Mouse (Mus musculus) cerebral cortex, adult 2 months (tissue): ENCODE results near the gene Glipr1l2.

Experiments
- WGBS: fragments of 180-500 bp; shearing (Covaris S2); methylation state at CpG from one replicate; pipeline ENCODE4 v1.1.7; 2018; 5-methylcytosine and 5-hydroxymethylcytosine counted together

The Glipr1l2 gene

DNA sequence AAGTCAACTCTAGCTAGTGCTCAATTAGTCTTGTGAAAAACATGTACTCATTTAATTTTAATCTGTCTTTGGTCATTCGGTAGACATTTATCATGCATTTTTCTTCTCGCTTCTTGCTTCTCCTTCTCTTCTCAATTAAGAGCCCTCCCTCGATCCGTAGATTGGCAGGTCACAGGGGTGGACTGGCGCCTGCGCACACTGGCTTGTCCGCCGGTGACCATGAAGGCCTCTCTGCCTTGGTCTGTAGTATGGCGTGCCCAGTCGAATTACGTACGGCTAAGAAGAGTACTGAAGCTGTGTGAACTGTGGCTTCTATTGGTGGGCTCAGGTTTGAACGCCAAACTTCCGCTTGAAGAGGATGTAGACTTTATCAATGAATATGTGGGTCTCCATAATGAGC, at the start of gene Glipr1l2:
Glipr1l2 (plus strand) TSS at position 198 of the 400 bp plus-strand sequence.
- 97% methylated on average over 14 of the region's 14 CpGs for WGBS

DNA sequence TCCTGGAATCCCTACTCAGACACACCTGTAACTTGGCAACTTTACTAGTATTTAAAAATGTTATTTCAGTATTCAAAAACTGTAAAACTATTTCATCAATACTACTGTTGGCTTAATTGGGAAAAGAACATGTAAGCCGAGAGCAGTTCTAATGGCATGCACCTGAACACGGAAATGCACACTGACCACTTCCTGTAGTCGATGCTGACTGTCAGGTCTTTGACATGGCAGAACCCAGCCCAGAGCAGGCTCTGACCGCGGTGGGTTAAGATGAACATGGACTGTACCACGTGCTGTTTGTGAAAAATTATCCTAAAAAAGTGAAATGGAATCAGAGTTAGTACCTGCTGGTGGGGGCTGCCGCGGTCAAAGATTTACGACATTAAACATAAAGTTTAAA, 39.6 kb upstream of the Glipr1l2 start:
- 86% methylated on average over 9 of the region's 9 CpGs for WGBS

DNA sequence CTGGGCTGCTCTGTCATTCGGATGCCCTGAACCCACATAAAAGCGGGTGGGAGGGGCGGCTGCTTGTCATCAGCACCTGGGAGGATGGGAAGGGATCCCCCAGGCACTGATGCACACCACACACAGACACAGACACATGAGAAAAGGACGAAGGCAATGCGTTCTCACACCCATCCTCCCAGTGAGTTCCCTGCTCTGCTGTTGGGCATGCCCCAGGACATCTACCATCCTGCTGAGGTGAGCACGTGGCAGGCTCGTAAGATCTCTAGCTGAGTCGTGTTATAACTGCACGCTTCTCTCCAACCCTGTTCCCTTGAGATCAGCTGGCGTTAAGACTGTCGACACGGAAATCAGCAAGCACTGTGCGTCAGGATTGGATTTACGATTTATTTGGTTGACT, 38.9 kb upstream of the Glipr1l2 start:
- WGBS, result 60% methylated on average over 14 of the region's 14 CpGs

DNA sequence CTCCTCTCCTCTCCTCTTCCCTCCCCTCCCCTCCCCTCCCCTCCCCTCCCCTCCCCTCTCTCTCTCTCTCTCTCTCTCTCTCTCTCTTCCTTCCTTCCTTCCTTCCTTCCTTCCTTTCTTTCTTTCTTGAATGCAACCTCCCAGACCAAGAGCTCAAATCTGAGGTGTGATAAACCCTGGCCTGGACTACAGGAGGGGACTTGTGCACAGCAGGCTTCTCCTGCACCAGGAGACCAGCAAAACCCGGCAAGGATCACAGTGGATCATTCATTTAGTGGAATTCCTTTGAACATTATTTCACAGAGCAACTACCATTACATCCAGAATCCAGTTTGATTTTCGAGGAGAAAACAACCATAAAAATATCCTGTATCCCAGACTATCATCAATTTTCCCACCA, 31.2 kb upstream of the Glipr1l2 start:
- 70% methylated on average over 2 of the region's 2 CpGs for WGBS

DNA sequence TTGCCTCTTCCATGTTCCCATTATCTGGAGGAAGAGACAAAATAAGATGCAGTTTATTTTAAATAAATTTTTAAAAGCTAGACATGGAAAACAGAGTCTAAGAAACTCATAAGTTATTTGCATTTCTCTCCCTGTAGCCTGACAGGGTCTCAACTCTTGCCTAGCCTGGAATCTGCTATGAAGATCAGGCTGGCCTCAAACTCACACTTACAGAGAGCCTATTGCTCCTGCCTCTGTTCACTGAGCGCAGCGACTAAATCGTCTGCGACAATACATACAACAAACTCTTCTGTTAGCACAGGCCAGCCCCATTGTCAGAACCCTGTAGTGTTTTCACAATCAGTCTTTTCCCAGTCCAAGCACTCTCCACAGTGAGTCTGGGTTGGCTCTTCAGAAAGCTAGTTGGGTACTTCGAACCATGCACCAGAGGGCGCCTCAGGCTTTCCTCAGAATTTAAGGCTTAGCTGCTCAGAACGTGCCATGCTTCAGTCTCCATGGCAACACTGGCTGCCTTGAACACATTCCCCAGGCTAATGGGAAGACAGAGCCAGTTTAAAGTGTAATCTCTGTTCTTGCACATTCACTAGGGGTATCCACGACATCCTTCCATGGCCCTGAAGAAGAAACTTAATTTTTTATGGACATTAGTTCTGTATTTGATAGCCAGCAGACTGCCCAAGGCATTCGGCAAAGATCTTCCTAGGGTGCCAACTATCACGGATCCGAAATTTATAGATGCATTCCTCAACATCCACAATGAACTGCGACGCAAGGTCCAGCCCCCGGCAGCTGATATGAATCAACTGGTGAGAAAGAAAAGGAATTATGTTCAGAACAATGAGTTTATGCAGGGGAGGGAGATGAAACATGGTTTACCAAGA, 23.2 kb upstream of the Glipr1l2 start, which contains the start of gene Glipr1l1:
Glipr1l1 (plus strand) TSS at position 488 of the 881 bp plus-strand sequence.
- 32% methylated on average over 14 of the region's 14 CpGs for WGBS

DNA sequence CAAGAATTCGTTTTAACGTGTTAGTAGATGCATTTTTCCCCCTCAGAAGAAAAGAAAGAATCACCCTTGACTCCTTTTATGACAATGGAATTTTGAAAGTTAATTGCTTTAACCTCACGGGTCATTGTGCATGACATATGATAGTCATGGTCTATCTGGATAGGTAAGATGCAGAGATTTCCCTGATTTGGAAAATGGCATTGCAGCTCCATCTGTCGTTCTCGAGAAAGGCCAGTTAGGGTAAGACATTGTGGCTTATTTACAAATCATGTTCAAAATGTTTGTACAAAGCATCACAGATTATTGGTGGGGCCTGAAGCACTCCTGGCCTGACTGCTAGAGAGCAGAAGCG, 22.6 kb upstream of the Glipr1l2 start:
- 76% methylated on average over 6 of the region's 6 CpGs for WGBS

DNA sequence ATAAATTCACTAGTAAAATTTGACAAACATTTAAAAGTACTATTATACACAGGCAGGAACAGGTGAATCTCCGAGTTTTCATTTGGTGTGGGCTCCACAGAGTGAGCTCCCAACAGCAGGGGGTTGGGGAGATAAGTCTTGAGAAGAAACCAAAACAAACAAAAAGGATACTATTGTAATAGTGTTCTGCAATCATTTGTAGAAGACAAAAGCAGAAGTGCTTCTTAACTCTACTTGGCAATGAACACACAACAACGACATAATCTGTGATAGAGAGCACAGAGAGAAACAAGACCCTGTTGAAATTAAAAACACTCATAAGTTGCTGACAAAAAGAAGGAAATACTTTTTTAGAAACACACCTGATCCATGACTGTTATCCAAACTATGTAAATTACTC, 3.1 kb upstream of the Glipr1l2 start:
- 49% methylated on average over 2 of the region's 2 CpGs for WGBS

DNA sequence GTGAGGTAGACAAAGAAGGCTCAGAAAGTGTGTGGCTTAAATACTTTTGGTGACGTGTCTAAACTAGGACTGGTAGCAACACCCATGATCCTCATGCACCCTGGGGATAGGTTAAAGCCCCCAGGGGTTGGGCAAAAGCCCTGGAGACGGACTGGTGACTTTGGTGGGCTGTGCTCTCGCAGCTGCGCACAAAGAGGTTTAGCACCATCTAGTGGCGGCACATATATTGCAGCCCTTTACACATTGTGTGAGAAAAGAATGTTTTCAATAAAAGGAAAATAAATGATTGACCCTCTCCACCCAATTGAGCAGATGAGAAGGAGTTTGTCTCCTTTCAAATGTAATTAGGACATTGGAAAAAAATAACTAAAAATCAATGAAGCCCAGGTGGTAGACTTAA, 22.6 kb downstream of the Glipr1l2 start:
- 6% methylated on average over 5 of the region's 5 CpGs for WGBS

DNA sequence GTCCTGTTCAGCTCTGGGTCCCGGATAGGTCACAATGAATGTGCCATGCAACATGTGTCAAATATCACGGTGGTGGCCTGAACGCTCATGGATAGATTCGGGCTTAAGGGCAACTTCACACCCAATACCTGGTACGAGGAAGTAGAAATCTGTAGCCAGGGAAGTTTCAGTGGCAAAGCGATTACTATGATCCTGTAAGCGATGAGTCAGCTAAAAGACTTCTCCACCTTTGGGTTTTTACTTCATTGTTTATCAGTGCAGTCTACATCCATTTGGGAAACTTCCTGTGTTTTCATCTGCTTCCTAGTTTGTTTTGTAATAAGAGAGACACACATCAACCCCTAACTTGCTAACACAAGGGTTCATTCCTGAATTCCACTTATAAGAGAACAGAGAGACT, 27.2 kb downstream of the Glipr1l2 start:
- WGBS, result 92% methylated on average over 7 of the region's 7 CpGs

DNA sequence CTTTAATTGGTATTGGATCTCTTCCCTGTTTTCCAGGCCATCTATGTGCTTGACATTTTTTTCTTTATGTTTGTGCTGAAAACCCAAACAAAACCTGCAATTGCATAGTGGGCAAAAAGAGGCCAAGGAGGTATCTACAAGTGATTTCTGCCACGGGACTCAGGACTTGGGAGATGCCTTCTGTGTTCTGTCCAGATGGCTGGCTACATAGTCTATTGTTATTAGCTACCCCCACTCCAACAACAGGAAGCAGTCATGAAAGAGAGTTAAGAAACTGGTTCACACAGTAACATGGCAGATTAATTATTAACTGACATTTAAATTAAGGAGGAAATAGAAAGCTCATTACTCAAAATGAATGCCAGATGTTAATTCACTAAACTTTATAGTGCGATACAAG, 41.9 kb downstream of the Glipr1l2 start:
- 66% methylated on average over 2 of the region's 2 CpGs for WGBS

DNA sequence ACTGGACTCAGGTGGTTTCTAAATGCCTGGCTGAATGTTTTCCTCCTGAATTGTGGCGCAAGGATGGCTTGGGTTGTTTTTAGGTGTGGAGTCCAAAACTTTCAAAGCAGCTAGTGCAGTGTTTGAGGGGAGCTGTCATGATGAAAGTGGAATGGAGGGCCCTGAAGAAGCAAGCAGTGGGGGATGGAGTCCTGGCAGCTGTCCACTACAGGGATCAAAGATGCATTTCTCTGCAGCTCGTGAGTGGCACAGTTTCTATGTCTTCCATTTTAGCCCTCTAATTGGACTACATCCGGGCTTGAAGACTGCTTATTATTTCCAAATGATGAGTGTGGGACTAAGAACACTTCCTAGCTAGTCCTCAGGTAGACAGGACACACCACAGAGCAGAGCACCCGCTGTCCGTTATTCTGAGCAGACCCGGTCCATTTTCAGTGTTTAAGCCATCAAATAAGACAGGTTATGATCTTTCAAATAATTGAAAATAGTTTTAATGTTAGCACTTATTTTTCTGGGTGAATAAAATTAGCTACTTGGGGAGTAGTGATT, 44.6 kb downstream of the Glipr1l2 start:
- 66% methylated on average over 6 of the region's 6 CpGs for WGBS

DNA sequence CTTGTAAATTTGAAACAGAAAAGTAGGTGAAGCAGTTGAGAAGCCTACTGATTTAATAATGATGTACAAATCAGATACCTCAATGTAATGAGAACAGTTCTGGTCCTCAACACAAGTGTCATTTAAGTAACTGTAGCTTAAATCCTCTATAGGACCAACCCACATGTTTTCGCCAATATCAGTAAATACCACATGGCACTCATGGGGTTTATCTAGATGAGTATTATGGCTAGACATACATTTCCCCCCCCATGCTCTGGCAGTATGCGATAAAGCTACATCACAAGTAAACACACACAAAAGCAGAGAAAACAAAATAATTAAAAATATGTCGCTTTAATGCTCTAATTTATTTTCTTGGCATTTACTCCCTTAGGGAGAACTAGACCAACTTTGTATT, 49.0 kb downstream of the Glipr1l2 start:
- 96% methylated on average over 3 of the region's 3 CpGs for WGBS

DNA sequence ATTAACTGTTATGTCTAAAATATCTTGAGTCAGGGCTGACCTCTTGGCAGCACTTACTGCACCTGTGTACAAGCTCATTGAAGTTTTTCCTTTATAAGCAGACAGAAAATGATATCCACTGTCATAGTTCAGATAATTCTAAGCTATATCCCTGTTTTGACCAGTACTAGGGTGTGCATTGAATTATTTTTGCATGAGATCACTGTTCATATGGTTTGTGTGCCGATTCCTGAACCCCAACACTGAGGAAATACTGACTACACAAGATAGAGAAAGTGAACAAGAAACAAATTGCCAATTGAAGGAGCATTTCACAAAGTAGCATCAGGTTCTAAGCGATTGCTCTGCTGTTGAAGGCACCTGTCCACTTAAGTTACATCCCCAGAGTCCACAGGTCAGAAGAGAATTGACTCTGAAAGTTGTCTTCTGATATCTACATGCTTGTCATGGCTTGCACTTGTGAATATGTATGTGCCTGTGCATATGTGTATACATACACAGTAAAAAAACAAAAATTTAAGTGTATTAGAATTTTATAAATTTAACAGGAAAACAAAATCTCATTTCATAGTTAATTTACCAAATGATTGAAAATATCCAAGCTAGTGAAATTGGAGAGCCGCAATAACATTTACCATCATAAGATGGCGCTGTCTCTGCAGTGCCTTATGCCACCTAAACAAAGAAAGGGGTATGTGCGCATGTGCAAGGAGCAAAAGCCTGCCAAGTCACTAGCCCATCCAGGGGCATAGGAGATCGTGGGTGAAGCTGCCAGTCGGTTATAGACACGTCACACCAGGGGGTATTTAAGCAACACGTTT, 55.1 kb downstream of the Glipr1l2 start:
- 18% methylated on average over 9 of the region's 9 CpGs for WGBS

DNA sequence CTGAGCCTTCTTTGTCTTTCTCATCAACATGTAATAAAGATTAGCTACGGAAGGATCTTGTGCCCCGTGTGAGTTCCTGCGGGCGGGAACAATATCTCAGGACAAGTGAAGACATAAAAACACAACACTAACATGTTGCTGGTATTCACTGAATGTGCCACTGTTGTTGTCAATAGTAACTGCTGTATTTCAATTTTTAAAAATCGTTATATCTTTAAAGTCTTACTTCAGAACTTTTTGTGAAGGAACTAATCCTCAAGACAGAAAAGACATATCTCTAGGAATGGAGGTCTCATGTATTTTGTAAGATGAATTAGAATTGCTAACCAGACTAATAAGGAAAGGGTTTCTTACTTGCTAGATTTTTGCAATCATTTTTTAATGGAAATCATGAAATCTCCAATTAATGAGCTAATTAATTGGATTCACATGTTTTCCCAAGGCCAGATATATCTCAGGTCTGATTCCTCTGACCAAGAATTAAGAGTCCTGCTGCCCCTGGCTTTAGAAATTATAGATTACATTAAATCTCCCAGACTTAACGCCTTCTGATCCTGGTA, 55.8 kb downstream of the Glipr1l2 start:
- 19% methylated on average over 6 of the region's 6 CpGs for WGBS

DNA sequence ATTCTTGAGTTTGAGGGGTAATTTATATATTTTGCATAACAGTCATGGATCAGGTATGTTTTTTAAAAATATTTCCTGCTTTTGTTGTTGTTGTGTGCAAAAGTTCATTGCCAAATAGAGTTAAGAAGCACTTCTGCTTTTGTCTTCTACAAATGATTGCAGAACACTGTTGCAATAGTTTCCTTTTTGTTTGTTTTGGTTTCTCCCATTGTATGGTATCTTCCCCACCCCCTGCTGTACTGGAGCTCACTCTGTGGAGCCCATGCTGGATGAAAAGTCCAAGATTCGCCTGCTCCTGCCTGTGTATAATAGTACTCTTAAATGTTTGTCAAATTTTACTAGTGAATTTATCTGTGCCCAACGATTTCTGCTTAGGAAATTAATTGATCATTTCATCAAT, 56.7 kb downstream of the Glipr1l2 start:
- 67% methylated on average over 2 of the region's 2 CpGs for WGBS
